Mouse (Mus musculus): ENCODE results near the gene Lrba. TPM values are rescaled to one million over a fixed set of nuclear protein-coding genes. Genes with fewer than 3 reads are reported as not detected.

Gene Lrba
- total and polyA plus RNA-seq, 2 experiments from 2014 or later, result 1.6 to 18.5 TPM

GRCm38 (mm10) chr3:86552170-86552569, 327.7 kb downstream of the Lrba start:
- H3K9me3 ChIP-seq (ENCODE audit: low read length), result no peaks in the 10 kb centered on the region
- H3K27ac ChIP-seq (ENCODE audit: low read depth, low read length), result no peak overlapping the region
- H3K36me3 ChIP-seq (ENCODE audit: insufficient read depth), result no peaks in the 10 kb centered on the region
- no peak for DNase-seq
- no peak for ATAC-seq
- no peak overlapping the region for H3K4me2 ChIP-seq (ENCODE audit: low read depth)
- 29% methylated on average over 5 of the region's 5 CpGs for WGBS
- H3K4me3 ChIP-seq (ENCODE audit: low read depth, low read length), result no peak overlapping the region
- peaks cover 72% of the 10 kb centered on the region for H3K27me3 ChIP-seq (ENCODE audit: insufficient read depth, low read length)
- H3K4me1 ChIP-seq (ENCODE audit: insufficient read depth), result no peaks in the 10 kb centered on the region
- TF ChIP-seq CTCF (IDR thresholded peaks at IDR 0.05; ENCODE audit: low read depth), result no peak
- H3K9ac ChIP-seq, result no peak overlapping the region

DNA sequence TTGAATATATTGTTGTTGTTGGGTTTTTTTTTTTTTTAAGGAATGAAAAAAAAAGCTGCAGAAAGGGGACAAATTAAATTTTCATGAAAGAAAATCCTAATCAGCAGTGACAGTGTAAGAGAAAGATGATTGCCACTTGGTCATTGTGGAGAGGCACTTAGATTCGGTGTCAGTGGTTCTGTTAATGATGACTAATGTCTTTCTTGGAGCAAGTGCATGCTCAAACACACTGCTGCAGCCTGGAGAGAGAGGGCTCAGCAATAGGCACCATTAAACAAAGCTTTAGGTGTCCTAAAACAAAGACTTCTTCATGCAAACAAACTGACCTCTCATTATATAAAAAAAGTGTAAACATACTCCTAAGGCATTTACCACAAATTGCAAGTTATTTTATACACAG, 334.5 kb downstream of the Lrba start:
- WGBS, result 51% methylated on average over 1 of the region's 1 CpGs
- Histone ChIP-seq H3K4me1 (ENCODE audit: insufficient read depth) (no peaks in the 10 kb centered on the region), H3K36me3 (ENCODE audit: insufficient read depth) (no peaks in the 10 kb centered on the region), H3K4me3 (ENCODE audit: low read depth, low read length) (no peak overlapping the region), H3K9ac (no peak overlapping the region), H3K4me2 (ENCODE audit: low read depth) (no peak overlapping the region), H3K27me3 (ENCODE audit: insufficient read depth, low read length) (peaks cover 42% of the 10 kb centered on the region), H3K27ac (ENCODE audit: low read depth, low read length) (no peak overlapping the region), H3K9me3 (ENCODE audit: low read length) (no peaks in the 10 kb centered on the region)
- ATAC-seq, result no peak
- DNase-seq, result no peak
- TF ChIP-seq CTCF (IDR thresholded peaks at IDR 0.05; ENCODE audit: low read depth), result no peak

DNA sequence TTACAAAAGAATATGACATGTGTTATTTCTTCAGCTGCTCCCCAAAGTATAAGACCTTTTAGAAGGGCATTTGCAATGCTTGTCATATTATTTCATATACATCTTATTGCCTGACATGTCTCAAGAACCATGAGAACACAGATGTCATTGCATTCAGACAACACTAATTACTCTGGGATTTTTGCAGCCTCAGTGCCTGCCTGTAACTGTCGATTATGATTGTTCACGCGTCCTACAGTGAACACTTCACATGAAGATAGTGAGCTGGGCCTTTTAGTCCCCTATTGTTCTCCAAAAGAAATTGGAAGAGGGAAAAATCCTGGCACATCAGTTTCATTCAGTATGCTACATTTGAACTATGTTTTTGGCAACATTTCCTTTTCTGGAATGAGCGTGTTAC, 335.2 kb downstream of the Lrba start:
- no peak for ATAC-seq
- 55% methylated on average over 4 of the region's 4 CpGs for WGBS
- Histone ChIP-seq H3K27ac (ENCODE audit: low read depth, low read length) (no peak overlapping the region), H3K9ac (no peak overlapping the region), H3K27me3 (ENCODE audit: insufficient read depth, low read length) (peaks cover 38% of the 10 kb centered on the region), H3K36me3 (ENCODE audit: insufficient read depth) (no peaks in the 10 kb centered on the region), H3K4me2 (ENCODE audit: low read depth) (no peak overlapping the region), H3K4me1 (ENCODE audit: insufficient read depth) (no peaks in the 10 kb centered on the region), H3K4me3 (ENCODE audit: low read depth, low read length) (no peak overlapping the region), H3K9me3 (ENCODE audit: low read length) (no peaks in the 10 kb centered on the region)
- DNase-seq, result no peak
- no peak for TF ChIP-seq CTCF (IDR thresholded peaks at IDR 0.05; ENCODE audit: low read depth)

- peaks cover 30% of the 10 kb centered on the region for H3K27me3 ChIP-seq (ENCODE audit: insufficient read depth, low read length)
- no peak overlapping the region for H3K9ac ChIP-seq
- H3K9me3 ChIP-seq (ENCODE audit: low read length), result no peaks in the 10 kb centered on the region
- ATAC-seq (no peak), DNase-seq (no peak)
- H3K4me1 ChIP-seq (ENCODE audit: insufficient read depth), result no peaks in the 10 kb centered on the region
- no peak overlapping the region for H3K4me2 ChIP-seq (ENCODE audit: low read depth)
- no peaks in the 10 kb centered on the region for H3K36me3 ChIP-seq (ENCODE audit: insufficient read depth)
- H3K4me3 ChIP-seq (ENCODE audit: low read depth, low read length), result no peak overlapping the region
- no peak for TF ChIP-seq CTCF (IDR thresholded peaks at IDR 0.05; ENCODE audit: low read depth)
- H3K27ac ChIP-seq (ENCODE audit: low read depth, low read length), result no peak overlapping the region
- 86% methylated on average over 4 of the region's 4 CpGs for WGBS
Measured at GRCm38 (mm10) chr3:86560281-86561022, 336.0 kb downstream of the Lrba start.

DNA sequence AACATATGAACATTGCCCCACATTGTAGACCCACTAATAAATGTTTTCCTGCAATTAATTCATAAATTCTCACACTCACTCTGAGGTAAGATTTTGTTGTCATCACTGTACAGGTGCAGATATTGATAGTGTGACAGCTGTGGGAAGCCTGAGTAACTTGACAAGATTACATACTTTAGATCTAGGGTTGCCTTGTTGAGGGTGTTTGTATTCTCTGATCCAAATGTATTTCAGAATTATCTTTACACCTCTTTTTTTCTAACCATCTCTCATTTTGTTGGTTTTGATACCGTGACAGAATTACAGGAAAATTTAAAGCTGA, 336.5 kb downstream of the Lrba start:
- H3K9ac ChIP-seq, result no peak overlapping the region
- H3K9me3 ChIP-seq (ENCODE audit: low read length), result no peaks in the 10 kb centered on the region
- TF ChIP-seq CTCF (IDR thresholded peaks at IDR 0.05; ENCODE audit: low read depth), result no peak
- no peaks in the 10 kb centered on the region for H3K36me3 ChIP-seq (ENCODE audit: insufficient read depth)
- H3K4me1 ChIP-seq (ENCODE audit: insufficient read depth), result no peaks in the 10 kb centered on the region
- H3K27me3 ChIP-seq (ENCODE audit: insufficient read depth, low read length), result peaks cover 26% of the 10 kb centered on the region
- no peak for DNase-seq
- ATAC-seq, result no peak
- WGBS, result 97% methylated on average over 1 of the region's 1 CpGs
- H3K4me2 ChIP-seq (ENCODE audit: low read depth), result no peak overlapping the region
- H3K4me3 ChIP-seq (ENCODE audit: low read depth, low read length), result no peak overlapping the region
- no peak overlapping the region for H3K27ac ChIP-seq (ENCODE audit: low read depth, low read length)

- ATAC-seq (no peak), DNase-seq (no peak)
- Histone ChIP-seq H3K27ac (ENCODE audit: low read depth, low read length) (no peak overlapping the region), H3K36me3 (ENCODE audit: insufficient read depth) (no peaks in the 10 kb centered on the region), H3K4me3 (ENCODE audit: low read depth, low read length) (no peak overlapping the region), H3K9ac (no peak overlapping the region), H3K9me3 (ENCODE audit: low read length) (no peaks in the 10 kb centered on the region), H3K4me2 (ENCODE audit: low read depth) (no peak overlapping the region), H3K4me1 (ENCODE audit: insufficient read depth) (no peaks in the 10 kb centered on the region), H3K27me3 (ENCODE audit: insufficient read depth, low read length) (peaks cover 23% of the 10 kb centered on the region)
- TF ChIP-seq CTCF (IDR thresholded peaks at IDR 0.05; ENCODE audit: low read depth), result no peak
- WGBS, result 98% methylated on average over 1 of the region's 1 CpGs
Measured at GRCm38 (mm10) chr3:86561396-86561795, 336.9 kb downstream of the Lrba start.

DNA sequence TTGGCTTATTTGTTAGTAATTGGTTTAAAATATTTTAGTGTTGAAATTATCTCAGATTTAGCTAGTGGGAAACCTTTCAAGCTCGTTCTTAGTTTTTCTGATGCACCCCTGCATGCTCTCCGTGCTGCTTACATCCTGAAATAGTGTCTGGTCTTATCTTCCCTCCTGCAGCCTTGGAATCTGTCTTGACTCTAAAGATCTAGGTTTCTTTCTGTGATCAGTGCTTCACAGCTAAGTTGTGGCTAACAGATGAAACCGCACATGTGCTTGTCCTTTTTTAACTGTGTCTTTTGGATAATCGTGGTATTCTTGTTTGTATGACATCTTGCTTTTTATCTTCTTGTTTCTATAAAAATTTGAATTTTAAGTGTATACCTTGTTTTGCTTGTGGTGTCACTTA, 342.8 kb downstream of the Lrba start:
- Histone ChIP-seq H3K4me1 (ENCODE audit: insufficient read depth) (no peaks in the 10 kb centered on the region), H3K4me3 (ENCODE audit: low read depth, low read length) (no peak overlapping the region), H3K27ac (ENCODE audit: low read depth, low read length) (no peak overlapping the region), H3K36me3 (ENCODE audit: insufficient read depth) (no peaks in the 10 kb centered on the region), H3K27me3 (ENCODE audit: insufficient read depth, low read length) (peaks cover 22% of the 10 kb centered on the region), H3K9me3 (ENCODE audit: low read length) (no peaks in the 10 kb centered on the region), H3K4me2 (ENCODE audit: low read depth) (no peak overlapping the region), H3K9ac (no peak overlapping the region)
- no peak for TF ChIP-seq CTCF (IDR thresholded peaks at IDR 0.05; ENCODE audit: low read depth)
- WGBS, result 82% methylated on average over 4 of the region's 4 CpGs
- DNase-seq (no peak), ATAC-seq (no peak)

Measured in forebrain, postnatal 0 days (tissue).